Mouse (Mus musculus): ENCODE measurements around the gene Naa38. TPM values are rescaled to one million over a fixed set of nuclear protein-coding genes. Genes with fewer than 3 reads are reported as not detected.
A peak's percentile ranks its signal among the peaks of the same experiment; 100 is the strongest.

The Naa38 gene
- polyA plus RNA-seq, 3 experiments from 2014 or later: 108 to 130 (median 112) TPM

DNA sequence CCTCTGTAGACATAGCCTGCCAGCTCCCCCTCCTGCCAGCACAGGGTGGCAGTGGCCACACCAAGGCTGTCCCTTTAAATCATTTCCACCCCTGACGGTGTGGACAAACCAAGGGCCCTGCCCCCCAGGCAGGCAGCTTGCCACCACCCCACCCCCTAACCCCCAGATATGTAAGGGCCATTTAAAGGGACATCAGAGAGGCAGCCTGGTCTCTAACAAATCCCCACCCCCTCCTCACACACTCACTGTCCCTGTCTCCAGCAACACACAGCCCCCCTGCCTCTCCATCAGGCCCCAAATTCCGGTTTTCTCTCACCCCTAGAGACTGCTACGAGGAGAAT lies 20.0 kb downstream of the Naa38 start:
- ATAC-seq: no peak

DNA sequence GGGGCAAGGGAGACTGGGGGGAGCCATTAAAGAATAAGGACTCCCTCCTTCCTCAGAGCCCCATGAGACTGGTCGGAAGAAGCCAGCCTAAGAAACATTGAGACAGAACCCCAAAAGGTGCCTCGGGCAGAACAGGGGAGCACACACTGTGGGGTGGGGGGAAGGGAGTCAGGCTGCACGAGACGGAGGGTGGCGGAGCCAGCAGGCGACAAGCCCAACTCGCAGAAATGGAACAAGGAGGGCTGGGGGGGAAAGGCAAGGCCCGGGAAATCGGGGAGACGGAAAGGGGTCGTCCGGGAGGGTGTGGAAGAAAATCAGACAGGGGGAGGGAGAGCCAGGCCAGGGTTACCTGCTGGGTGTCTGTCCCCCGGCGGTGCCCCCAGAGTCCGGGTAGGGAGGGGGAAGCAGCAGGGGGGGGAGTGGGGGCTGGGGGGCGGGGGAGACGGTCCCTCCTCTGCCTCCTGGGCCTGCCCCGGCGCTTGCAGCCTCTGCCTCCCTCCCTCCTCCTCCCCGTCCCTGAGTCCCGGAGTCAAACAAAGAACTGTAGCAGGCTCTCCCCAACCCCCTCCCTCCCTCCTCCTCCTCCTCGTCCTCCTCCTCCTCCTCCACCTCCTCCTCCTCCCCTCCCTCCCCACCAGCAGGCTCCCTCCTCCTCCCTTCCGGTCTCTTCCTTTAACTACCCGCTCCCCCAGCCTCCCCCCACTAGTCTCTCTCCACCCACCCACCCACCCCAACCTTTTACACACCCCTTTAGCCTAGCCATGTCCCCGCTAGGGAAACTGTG lies 20.6 kb downstream of the Naa38 start:
- ATAC-seq: no peak

DNA sequence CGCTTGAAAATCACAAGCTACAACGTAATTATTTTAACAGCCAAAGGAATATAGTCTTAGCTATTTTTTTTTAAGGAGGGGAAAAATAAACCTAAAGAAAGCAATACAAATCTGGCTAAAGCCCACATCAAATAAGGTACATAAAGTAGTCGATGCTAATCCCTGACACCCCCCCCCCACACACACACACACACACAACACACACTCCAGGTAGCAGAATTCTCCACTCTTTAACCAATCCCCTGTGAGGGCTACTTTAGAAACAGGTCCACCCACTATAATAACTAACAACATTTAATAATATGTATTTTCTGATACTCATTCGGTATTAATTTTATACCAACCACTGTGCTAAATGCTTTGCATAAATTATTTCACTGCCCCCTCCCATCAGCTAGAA lies 21.2 kb downstream of the Naa38 start:
- ATAC-seq: no peak

- ATAC-seq: no peak
Measured at GRCm38 (mm10) chr11:69416921-69417448, 21.7 kb downstream of the Naa38 start.

GRCm38 (mm10) chr11:69417449-69418384 lies 22.4 kb downstream of the Naa38 start:
- ATAC-seq: peak; percentile 35

- peak; percentile 44 for ATAC-seq
Measured at GRCm38 (mm10) chr11:69418481-69419442, 23.5 kb downstream of the Naa38 start.

DNA sequence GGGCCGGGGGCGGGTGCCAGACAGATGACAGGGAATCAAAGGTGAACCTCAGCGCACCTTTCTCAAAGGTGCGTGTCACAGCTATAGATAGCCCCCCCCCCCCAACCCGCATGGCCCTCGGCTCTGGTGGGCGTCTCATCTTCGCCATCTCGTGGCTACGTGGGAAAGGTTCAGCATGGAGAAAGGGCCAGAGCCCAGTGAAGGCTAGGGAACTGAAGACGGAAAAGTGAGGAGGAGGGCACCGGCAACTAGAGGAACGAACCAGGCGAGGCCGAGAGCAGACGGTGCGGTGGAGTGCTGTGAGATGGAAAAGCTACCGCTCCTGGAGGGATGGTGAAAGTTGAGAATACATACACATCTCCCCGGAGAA lies 24.1 kb downstream of the Naa38 start:
- ATAC-seq: no peak

- peak; percentile 9 for ATAC-seq
Measured at GRCm38 (mm10) chr11:69419813-69420553, 24.7 kb downstream of the Naa38 start.

- no peak for ATAC-seq
Measured at GRCm38 (mm10) chr11:69420554-69421000, 25.3 kb downstream of the Naa38 start.

DNA sequence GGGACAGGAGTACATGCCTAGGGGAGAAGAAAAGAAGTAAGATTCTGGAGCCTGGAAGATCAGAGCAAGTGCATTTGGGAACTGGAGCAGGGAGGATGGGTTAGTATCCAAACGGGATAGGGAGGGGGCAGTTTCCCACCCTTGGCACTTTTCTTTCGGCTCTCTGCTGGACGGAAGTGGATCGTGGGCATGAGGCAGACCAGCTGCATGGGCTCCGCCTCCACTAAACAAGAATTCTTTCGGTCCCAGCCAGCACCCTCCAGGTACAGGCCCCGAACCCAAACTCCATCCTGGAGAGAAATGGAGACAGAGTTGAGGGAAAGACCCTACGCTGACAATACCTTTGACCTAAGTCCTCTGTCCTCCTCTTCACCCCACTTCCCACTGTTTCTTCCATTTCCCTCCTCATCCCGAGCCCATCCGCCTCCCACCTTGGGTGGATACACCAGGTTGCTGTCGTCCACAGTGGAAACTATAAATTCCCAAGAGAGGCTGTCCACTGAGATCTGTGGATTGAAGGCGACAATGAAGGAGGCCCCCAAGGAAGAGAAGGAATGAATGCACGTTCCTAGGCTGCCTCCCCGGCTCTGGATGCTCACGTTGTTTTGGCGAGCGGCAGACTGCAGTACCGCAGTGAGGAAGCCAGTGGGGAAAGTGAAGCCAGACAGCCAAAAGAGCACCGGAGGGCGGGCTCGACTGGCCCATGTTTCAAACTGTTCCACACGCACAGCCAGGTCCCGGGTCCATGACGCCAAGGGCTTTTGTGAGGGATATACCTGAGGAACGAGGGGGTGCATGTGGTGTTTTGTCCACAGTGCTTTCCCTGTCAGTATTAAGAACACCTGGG lies 26.1 kb downstream of the Naa38 start:
- no peak for ATAC-seq

DNA sequence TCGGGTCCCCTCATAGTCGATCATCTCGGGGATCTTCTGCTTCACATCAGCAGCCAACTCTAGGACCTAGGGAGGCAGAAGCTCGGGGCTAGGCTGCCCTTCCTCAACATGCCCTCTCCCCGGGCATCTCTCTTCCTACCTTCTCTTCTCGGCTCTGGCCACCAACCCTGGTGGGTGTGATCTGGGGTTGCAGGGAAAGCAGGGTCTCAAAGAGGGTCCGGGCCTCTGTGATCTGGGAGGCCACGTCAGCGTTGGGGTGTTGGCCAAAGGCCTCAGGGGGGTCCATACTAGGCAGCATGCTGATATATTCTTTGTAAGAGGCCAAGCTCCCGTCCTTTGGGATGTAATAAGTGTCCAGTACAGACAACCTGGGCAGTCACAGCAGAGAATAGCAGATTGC lies 27.6 kb downstream of the Naa38 start:
- ATAC-seq: no peak

GRCm38 (mm10) chr11:69423885-69424284 lies 28.6 kb downstream of the Naa38 start:
- ATAC-seq: no peak

DNA sequence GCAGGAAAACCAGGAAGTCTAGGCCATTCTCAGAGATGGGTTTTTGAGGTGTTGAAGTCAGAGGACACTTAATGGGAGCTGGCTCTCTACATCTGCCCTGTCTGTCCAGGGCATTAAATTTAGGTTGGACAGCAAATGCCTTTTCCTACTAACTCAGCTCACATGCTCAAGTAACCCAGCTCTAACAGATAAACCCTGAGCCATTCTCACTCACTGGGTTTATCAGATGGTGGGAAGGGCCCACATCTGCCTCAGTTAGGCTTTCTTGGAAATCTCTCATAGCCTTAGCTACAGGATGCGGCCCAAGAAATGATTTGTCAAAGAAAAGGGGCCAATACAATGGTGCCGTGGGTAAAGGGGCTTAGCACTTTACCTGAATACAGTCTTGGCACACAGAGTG lies 31.0 kb downstream of the Naa38 start:
- no peak for ATAC-seq

DNA sequence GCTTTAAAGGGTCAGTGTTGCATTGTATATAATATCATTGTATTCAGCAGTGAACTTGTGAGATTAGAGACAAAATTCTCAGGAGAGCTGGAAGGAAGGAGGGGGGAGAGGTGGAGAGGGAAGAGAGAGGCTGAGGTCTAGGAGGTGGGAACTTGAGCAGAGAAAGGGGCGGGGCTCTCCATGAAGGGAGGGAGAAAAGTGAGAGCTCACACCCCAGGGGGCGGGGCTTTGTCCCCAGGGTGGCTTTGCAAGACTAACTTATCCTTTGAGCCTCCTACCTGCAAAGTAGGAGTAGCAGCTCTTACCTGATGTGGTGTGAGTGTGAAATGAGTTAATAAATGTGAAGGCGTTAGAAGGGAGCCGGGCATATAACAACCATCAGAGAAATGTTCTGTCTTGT lies 33.5 kb downstream of the Naa38 start:
- no peak for ATAC-seq

DNA sequence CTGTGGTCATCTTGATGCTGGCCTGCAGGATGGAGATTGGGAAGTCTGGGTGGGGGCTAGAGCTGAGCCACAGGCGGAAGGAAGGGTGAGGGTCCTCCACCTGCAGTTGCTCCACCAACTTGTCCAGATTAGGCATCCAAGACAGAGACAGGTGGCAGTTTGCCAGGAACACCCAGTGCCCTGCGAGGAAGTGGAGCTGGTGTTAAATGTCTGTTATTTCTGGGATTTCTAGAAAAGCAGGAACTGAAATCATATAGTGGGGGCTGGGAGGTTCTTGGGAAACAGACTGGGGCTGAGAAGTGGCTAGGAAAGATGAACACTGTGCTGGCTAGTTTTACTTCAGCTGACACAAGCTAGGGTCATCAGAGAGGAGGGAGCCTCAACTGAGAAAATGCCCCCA lies 34.0 kb downstream of the Naa38 start:
- ATAC-seq: no peak

- ATAC-seq: no peak
Measured at GRCm38 (mm10) chr11:69430631-69431030, 35.3 kb downstream of the Naa38 start.

GRCm38 (mm10) chr11:69431829-69432639 lies 36.7 kb downstream of the Naa38 start:
- peak; percentile 86 for ATAC-seq

- ATAC-seq: no peak
Measured at GRCm38 (mm10) chr11:69432640-69432982, 37.3 kb downstream of the Naa38 start.

GRCm38 (mm10) chr11:69433189-69433588 lies 37.9 kb downstream of the Naa38 start:
- no peak for ATAC-seq

GRCm38 (mm10) chr11:69437291-69437690 lies 42.0 kb downstream of the Naa38 start:
- no peak for ATAC-seq
